Mouse (Mus musculus) spleen, adult 2 months (tissue): ENCODE data around the gene Zeb2.

Experiments used
- CTCF ChIP-seq: fragments of 200-500 bp; IDR thresholded peaks from 2 replicates; pipeline ENCODE4 v1.5.1; 2011; ENCODE audit warnings: mild to moderate bottlenecking, inconsistent platforms; ENCODE audit not compliant: insufficient read depth, insufficient read length, insufficient replicate concordance; ENCODE audit errors: extremely low read depth
- POLR2A ChIP-seq: fragments of 200-500 bp; IDR thresholded peaks from 2 replicates; pipeline ENCODE4 v1.6.1; 2011; ENCODE audit warnings: low read depth, low read length, inconsistent platforms

DNA sequence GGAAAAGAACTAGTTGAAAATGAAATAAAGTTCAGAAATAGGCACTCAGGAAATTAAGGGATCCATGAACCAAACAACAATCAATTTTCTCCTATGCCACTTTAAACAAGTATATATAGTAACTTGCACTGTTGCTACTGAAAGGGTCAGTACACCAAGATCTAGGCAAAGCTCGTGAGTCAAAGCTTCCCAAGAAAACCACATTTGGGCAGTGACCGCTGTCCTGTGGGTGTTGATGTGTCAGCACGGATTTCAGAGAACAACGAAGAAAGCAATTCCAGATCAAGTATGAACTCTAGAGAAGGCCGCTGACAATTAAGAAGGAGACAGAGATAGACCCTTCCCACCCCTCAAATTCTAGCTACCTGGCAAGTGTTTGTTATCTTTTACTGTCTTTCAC, 9.2 kb upstream of the Zeb2 start:
- TF ChIP-seq CTCF, result no peak
- no peak for TF ChIP-seq POLR2A
